In the genomic region with DNA sequence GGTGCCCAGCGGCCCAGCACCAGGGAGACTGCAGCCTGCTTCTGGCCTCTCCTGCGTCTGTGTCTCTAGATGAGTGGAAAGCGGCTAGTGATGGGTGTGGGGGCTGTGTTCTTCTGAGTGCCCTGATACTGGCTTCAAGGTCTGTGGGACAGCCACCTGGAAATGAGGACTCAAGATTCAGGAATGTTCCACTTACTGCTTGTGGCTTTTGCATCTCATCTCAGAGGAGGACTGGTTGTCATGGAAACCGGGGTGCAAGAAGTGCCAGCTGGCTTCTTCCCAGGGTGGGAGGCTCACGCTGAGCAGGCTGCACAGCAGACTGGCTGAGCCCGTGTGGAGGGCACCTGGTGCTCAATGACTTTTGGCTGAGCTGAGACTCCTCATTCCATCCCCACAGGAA, we compare ENCODE assay signal across 9 mouse cellular contexts.
DNase-seq lines count a peak whose midpoint lies in the region; ATAC-seq and TF ChIP-seq lines count a peak whose summit lies in the region.
"Had no signal": no experiment of that assay in that cellular context is flagged by ENCODE, and none has a peak within 500 bp of the region (broad histone marks: within the 10 kb centered on the region; RNA-seq: fewer than 3 reads in every experiment).

No protein-coding gene starts in this region.

- peaks cover 61% of the 10 kb centered on the region for H3K27me3 ChIP-seq in forebrain, embryonic 12.5 days
- peaks cover 4% of the 10 kb centered on the region; the same call in 1 of the 2 replicates for H3K27me3 ChIP-seq in midbrain, embryonic 14.5 days (ENCODE audit: control insufficient read depth, insufficient read depth, low read length)
- peaks cover 62% of the 10 kb centered on the region for H3K27me3 ChIP-seq in heart, embryonic 10.5 days (ENCODE audit: insufficient read depth, poor library complexity, severe bottlenecking)

- 0 out of 2 replicates have a peak overlapping the region, but pooled peaks have one; percentile 0 for H3K4me2 ChIP-seq in forebrain, embryonic 12.5 days
- peak overlapping the region; percentile 29 for H3K4me2 ChIP-seq in midbrain, embryonic 14.5 days (ENCODE audit: low read length)

- no peak overlapping the region for H3K4me3 ChIP-seq in forebrain, embryonic 12.5 days (replicated peaks)
- H3K4me3 ChIP-seq in midbrain, embryonic 14.5 days (replicated peaks; ENCODE audit: low read depth, low read length) = no peak overlapping the region
- H3K4me3 ChIP-seq in heart, embryonic 10.5 days = no peak overlapping the region

- H3K9ac ChIP-seq in forebrain, embryonic 12.5 days = no peak overlapping the region
- no peak overlapping the region for H3K9ac ChIP-seq in midbrain, embryonic 14.5 days (replicated peaks; ENCODE audit: low read length)

- TF ChIP-seq CTCF in brain, embryonic 14.5 days (IDR thresholded peaks at IDR 0.05; ENCODE audit: borderline replicate concordance, extremely low read depth, insufficient read depth, insufficient read length) = no peak

- peak; percentile 82 for DNase-seq in kidney, postnatal 10 days
- DNase-seq in kidney, adult 8-10 months = no peak
- DNase-seq in brain, embryonic 14.5 days (ENCODE audit: low read depth) = peak; percentile 97
- peak; percentile 80 to 84 for DNase-seq in layer of hippocampus, postnatal 25 days (ENCODE audit: extremely low spot score in 1 of 2, low spot score in 1 of 2)
- DNase-seq in midbrain, embryonic 14.5 days = peak; percentile 96
- no peak for DNase-seq in heart, embryonic 10.5 days (ENCODE audit: low spot score)

- H3K36me3 ChIP-seq in forebrain, embryonic 12.5 days (replicated peaks) = no peaks in the 10 kb centered on the region
- no peaks in the 10 kb centered on the region for H3K36me3 ChIP-seq in midbrain, embryonic 14.5 days (ENCODE audit: control insufficient read depth, insufficient read depth, low read length)
- no peaks in the 10 kb centered on the region for H3K36me3 ChIP-seq in heart, embryonic 10.5 days

- TF ChIP-seq POLR2A in brain, embryonic 14.5 days (IDR thresholded peaks at IDR 0.05; ENCODE audit: borderline replicate concordance, extremely low read depth, insufficient read depth, insufficient read length, poor library complexity, severe bottlenecking) = no peak

- peaks cover 42% of the 10 kb centered on the region for H3K4me1 ChIP-seq in forebrain, embryonic 12.5 days
- peaks cover 29% of the 10 kb centered on the region for H3K4me1 ChIP-seq in midbrain, embryonic 14.5 days (ENCODE audit: control insufficient read depth, insufficient read depth, low read length)
- H3K4me1 ChIP-seq in heart, embryonic 10.5 days = peaks cover 23% of the 10 kb centered on the region

- 27% methylated on average over 6 of the region's 6 CpGs for WGBS in forebrain, embryonic 12.5 days
- 15% methylated on average over 6 of the region's 6 CpGs for WGBS in midbrain, embryonic 14.5 days
- WGBS in heart, embryonic 10.5 days = 28% methylated on average over 6 of the region's 6 CpGs

- H3K9me3 ChIP-seq in forebrain, embryonic 12.5 days = no peaks in the 10 kb centered on the region
- H3K9me3 ChIP-seq in midbrain, embryonic 14.5 days (ENCODE audit: control insufficient read depth, low read length) = no peaks in the 10 kb centered on the region
- H3K9me3 ChIP-seq in heart, embryonic 10.5 days = 0 out of 2 replicates have a peak, but pooled peaks cover 3% of the 10 kb centered on the region

- peak overlapping the region; percentile 81 for H3K27ac ChIP-seq in forebrain, embryonic 12.5 days
- H3K27ac ChIP-seq in midbrain, embryonic 14.5 days (replicated peaks; ENCODE audit: low read depth, low read length) = peak overlapping the region; percentile 75
- H3K27ac ChIP-seq in heart, embryonic 10.5 days = no peak overlapping the region
- H3K27ac ChIP-seq: macrophage had no signal

- peak; percentile 53 for ATAC-seq in forebrain, embryonic 12.5 days (ENCODE audit: low FRiP score)
- ATAC-seq in midbrain, embryonic 14.5 days (ENCODE audit: low FRiP score, low TSS enrichment) = peak; percentile 57
- ATAC-seq in CD4-positive, CD25-positive, alpha-beta regulatory T cell, adult 4 months = no peak

Comparison
In these comparisons a context has a peak if more than half of its experiments do, and no peak if none do; other contexts are left out.
1. DNase-seq: peak in kidney, postnatal 10 days (single experiment), brain, embryonic 14.5 days (single experiment), layer of hippocampus, postnatal 25 days (2 of 2) and midbrain, embryonic 14.5 days (single experiment); none in kidney, adult 8-10 months (0 of 2) and heart, embryonic 10.5 days (single experiment).